Mouse (Mus musculus) ES-Bruce4 (cell line): ENCODE results near the gene Slc26a10. TPM values are rescaled to one million over a fixed set of nuclear protein-coding genes. Genes with fewer than 3 reads are reported as not detected.
A peak's percentile ranks its signal among the peaks of the same experiment; 100 is the strongest.
"Not testable (repeated sequence)": the region's sequence is repeated elsewhere in the genome, so short reads cannot be mapped to it uniquely, and the experiment has no call there.

Experiments used
- H3K27ac ChIP-seq: 2 replicates; pipeline ENCODE4 v1.5.1; 2012; ENCODE audit warnings: low read length, inconsistent platforms; ENCODE audit not compliant: insufficient read depth
- H3K27me3 ChIP-seq: 2 replicates; pipeline ENCODE4 v1.6.1; 2012; ENCODE audit warnings: mild to moderate bottlenecking, low read length, inconsistent platforms; ENCODE audit not compliant: control insufficient read depth, poor library complexity, insufficient read depth, severe bottlenecking
- H3K36me3 ChIP-seq: 2 replicates; pipeline ENCODE4 v1.6.1; 2012; ENCODE audit warnings: inconsistent platforms, mild to moderate bottlenecking, low read length, moderate library complexity; ENCODE audit not compliant: control insufficient read depth, poor library complexity, insufficient read depth, severe bottlenecking
- H3K4me1 ChIP-seq: one replicate; pipeline ENCODE4 v1.8.1; 2011; ENCODE audit warnings: low read length; ENCODE audit not compliant: control insufficient read depth, insufficient read depth
- H3K4me3 ChIP-seq: 2 replicates; pipeline ENCODE4 v1.5.1; 2011; ENCODE audit warnings: low read depth, mild to moderate bottlenecking, low read length
- H3K9ac ChIP-seq: 2 replicates; pipeline ENCODE4 v1.6.1; 2012; ENCODE audit warnings: low read depth, mild to moderate bottlenecking, inconsistent platforms; ENCODE audit not compliant: poor library complexity, severe bottlenecking
- H3K9me3 ChIP-seq: replicated peaks from 2 replicates; pipeline ENCODE4 v1.6.1; 2012; ENCODE audit warnings: mild to moderate bottlenecking, low read length, inconsistent platforms; ENCODE audit not compliant: control insufficient read depth, poor library complexity, insufficient read depth, severe bottlenecking
- CTCF ChIP-seq: IDR thresholded peaks from one replicate; pipeline ENCODE4 v1.8.1; 2011; ENCODE audit warnings: low read depth, low read length
- EP300 ChIP-seq: IDR thresholded peaks from 2 replicates; pipeline ENCODE4 v1.6.1; 2011; ENCODE audit warnings: low read depth, low read length; ENCODE audit not compliant: insufficient read depth
- POLR2A ChIP-seq: IDR thresholded peaks from one replicate; pipeline ENCODE4 v1.8.1; 2011; ENCODE audit warnings: low read length; ENCODE audit not compliant: insufficient read depth
- polyA plus RNA-seq: library from polyadenylated mRNA; stranded (reverse); fragments of >200 nt; gene quantifications from 2 replicates; pipeline ENCODE4 v1.2.4, GENCODE M21; 2011; ENCODE audit warnings: low read depth; ENCODE audit not compliant: missing spikeins, insufficient read depth, insufficient read length

Gene Slc26a10
- polyA plus RNA-seq, 1 experiment: 24.6 TPM

- Histone ChIP-seq H3K4me1 (peaks cover 4% of the 10 kb centered on the region), H3K27ac (no peak overlapping the region), H3K4me3 (no peak overlapping the region), H3K9me3 (no peaks in the 10 kb centered on the region), H3K36me3 (no peaks in the 10 kb centered on the region), H3K27me3 (no peaks in the 10 kb centered on the region), H3K9ac (no peak overlapping the region)
- TF ChIP-seq POLR2A: no peak
- no peak for TF ChIP-seq EP300
- no peak for TF ChIP-seq CTCF
Measured at GRCm38 (mm10) chr10:127158471-127158870, 22.0 kb downstream of the Slc26a10 start.

GRCm38 (mm10) chr10:127156511-127156910 is 23.9 kb downstream of the Slc26a10 start:
- Histone ChIP-seq H3K4me1 (no peaks in the 10 kb centered on the region), H3K27me3 (no peaks in the 10 kb centered on the region), H3K27ac (no peak overlapping the region), H3K9me3 (0 out of 2 replicates have a peak, but pooled peaks cover 7% of the 10 kb centered on the region), H3K4me3 (no peak overlapping the region), H3K9ac (no peak overlapping the region), H3K36me3 (no peaks in the 10 kb centered on the region)
- TF ChIP-seq CTCF (no peak), POLR2A (no peak), EP300 (no peak)

GRCm38 (mm10) chr10:127156089-127156488 is 24.4 kb downstream of the Slc26a10 start:
- H3K9me3 ChIP-seq: 0 out of 2 replicates have a peak, but pooled peaks cover 7% of the 10 kb centered on the region
- no peak overlapping the region for H3K4me3 ChIP-seq
- no peak overlapping the region for H3K9ac ChIP-seq
- H3K27me3 ChIP-seq: no peaks in the 10 kb centered on the region
- H3K27ac ChIP-seq: no peak overlapping the region
- H3K4me1 ChIP-seq: no peaks in the 10 kb centered on the region
- H3K36me3 ChIP-seq: no peaks in the 10 kb centered on the region
- TF ChIP-seq CTCF (no peak), POLR2A (no peak), EP300 (no peak)

- H3K27me3 ChIP-seq: no peaks in the 10 kb centered on the region
- H3K9me3 ChIP-seq: 0 out of 2 replicates have a peak, but pooled peaks cover 7% of the 10 kb centered on the region
- H3K4me3 ChIP-seq: no peak overlapping the region
- H3K36me3 ChIP-seq: no peaks in the 10 kb centered on the region
- no peak overlapping the region for H3K27ac ChIP-seq
- no peaks in the 10 kb centered on the region for H3K4me1 ChIP-seq
- H3K9ac ChIP-seq: no peak overlapping the region
- TF ChIP-seq POLR2A (no peak), CTCF (no peak), EP300 (no peak)
Measured at GRCm38 (mm10) chr10:127154652-127155051, 25.8 kb downstream of the Slc26a10 start.

- no peak overlapping the region for H3K4me3 ChIP-seq
- no peaks in the 10 kb centered on the region for H3K4me1 ChIP-seq
- H3K36me3 ChIP-seq: no peaks in the 10 kb centered on the region
- H3K9ac ChIP-seq: no peak overlapping the region
- TF ChIP-seq POLR2A: no peak
- TF ChIP-seq EP300: no peak
- no peak for TF ChIP-seq CTCF
- H3K9me3 ChIP-seq: 0 out of 2 replicates have a peak, but pooled peaks cover 7% of the 10 kb centered on the region
- H3K27me3 ChIP-seq: no peaks in the 10 kb centered on the region
- no peak overlapping the region for H3K27ac ChIP-seq
Measured at GRCm38 (mm10) chr10:127154241-127154640, 26.2 kb downstream of the Slc26a10 start.

GRCm38 (mm10) chr10:127153323-127153722 is 27.1 kb downstream of the Slc26a10 start:
- no peak for TF ChIP-seq POLR2A
- TF ChIP-seq CTCF: no peak
- no peak for TF ChIP-seq EP300
- Histone ChIP-seq H3K36me3 (no peaks in the 10 kb centered on the region), H3K4me3 (no peak overlapping the region)

GRCm38 (mm10) chr10:127152556-127152955 is 27.9 kb downstream of the Slc26a10 start:
- not testable (repeated sequence) for H3K4me1 ChIP-seq, H3K9me3 ChIP-seq, H3K4me3 ChIP-seq, H3K36me3 ChIP-seq, H3K9ac ChIP-seq, H3K27me3 ChIP-seq
- H3K27ac ChIP-seq: peak overlapping the region; percentile 18

More at GRCm38 (mm10) chr10:127153323-127153722, 27.1 kb downstream of the Slc26a10 start:
- no peaks in the 10 kb centered on the region for H3K4me1 ChIP-seq
- H3K9me3 ChIP-seq: 0 out of 2 replicates have a peak, but pooled peaks cover 7% of the 10 kb centered on the region
- H3K27me3 ChIP-seq: no peaks in the 10 kb centered on the region
- H3K27ac ChIP-seq: no peak overlapping the region
- no peak overlapping the region for H3K9ac ChIP-seq

- H3K9ac ChIP-seq, H3K27ac ChIP-seq, H3K27me3 ChIP-seq, H3K4me1 ChIP-seq, H3K9me3 ChIP-seq, H3K36me3 ChIP-seq, H3K4me3 ChIP-seq: not testable (repeated sequence)
Measured at GRCm38 (mm10) chr10:127151233-127151632, 29.2 kb downstream of the Slc26a10 start.
